Mouse (Mus musculus) adipocyte (in vitro differentiated cells): Measurements from ENCODE around the gene Trpc3.
"Not testable (repeated sequence)": the region's sequence is repeated elsewhere in the genome, so short reads cannot be mapped to it uniquely, and the experiment has no call there.

ENCODE experiments used
- DNase-seq: peaks from one replicate; pipeline ENCODE4 v3.0.0-alpha.2; 2016; ENCODE audit warnings: low spot score

Trpc3 gene

DNA sequence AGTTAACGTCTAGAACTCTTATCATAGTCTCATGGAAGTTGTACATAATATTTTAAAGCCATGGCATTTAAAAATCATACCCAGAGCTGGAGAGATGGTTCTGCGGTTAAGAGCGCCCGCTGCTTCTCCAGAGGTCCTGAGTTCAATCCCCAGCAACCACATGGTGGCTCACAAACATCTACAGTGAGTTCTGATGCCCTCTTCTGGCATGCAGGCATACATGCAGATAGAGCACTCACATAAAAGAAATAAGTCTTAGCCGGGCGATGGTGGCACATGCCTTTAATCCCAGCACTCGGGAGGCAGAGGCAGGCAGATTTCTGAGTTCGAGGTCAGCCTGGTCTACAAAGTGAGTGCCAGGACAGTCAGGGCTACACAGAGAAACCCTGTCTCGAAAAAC, 90.2 kb downstream of the Trpc3 start:
- not testable (repeated sequence) for DNase-seq

DNA sequence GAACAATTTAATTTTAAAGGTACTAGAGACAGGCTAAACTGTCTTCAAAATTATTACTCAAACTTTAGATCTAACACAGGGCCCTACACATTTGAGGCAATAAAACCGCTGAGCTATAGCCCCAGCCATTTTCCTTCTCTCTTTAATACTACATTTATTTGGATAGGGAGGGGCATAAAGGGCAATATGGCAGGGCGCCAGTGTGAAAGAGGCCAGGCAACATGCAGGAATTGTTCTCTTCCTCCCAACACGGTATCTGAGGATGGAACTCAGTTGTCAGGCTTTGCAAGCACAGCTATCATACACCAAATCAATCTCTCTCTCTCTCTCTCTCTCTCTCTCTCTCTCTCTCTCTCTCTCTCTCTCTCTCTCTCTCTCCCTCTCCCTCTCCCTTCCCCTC, 91.2 kb downstream of the Trpc3 start:
- DNase-seq, result no peak

DNA sequence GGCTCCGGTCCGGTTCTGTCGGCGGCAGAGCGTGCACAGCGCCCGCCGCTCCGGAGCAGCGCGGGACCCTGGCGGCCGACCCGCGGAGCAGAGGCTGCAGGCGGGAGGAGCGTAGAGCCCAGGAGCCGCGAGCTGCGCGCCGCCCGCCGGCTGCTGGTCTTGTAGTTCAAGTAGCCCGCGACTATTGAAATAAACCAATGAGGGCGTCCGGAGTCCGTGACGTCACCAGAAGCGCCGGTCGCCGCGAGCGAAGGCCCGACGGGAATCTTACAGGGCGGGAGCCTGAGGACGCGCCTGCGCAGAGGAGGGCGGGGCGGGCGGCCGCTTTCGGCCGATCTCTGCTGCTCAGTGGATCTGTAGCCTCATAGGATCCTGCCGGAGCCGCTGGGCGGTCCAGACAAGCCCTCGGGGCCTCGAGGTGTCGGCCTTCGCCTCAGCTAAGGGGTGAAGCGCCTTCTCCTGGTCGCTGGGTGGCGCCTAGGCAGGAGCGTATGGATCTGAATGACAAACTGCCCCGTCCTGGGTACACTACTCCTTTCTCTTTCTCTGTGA, 118.1 kb downstream of the Trpc3 start, which contains the start of gene Ccna2:
Ccna2 (minus strand) TSS at position 324 of the 552 bp plus-strand sequence.
- peak; percentile 98 for DNase-seq

DNA sequence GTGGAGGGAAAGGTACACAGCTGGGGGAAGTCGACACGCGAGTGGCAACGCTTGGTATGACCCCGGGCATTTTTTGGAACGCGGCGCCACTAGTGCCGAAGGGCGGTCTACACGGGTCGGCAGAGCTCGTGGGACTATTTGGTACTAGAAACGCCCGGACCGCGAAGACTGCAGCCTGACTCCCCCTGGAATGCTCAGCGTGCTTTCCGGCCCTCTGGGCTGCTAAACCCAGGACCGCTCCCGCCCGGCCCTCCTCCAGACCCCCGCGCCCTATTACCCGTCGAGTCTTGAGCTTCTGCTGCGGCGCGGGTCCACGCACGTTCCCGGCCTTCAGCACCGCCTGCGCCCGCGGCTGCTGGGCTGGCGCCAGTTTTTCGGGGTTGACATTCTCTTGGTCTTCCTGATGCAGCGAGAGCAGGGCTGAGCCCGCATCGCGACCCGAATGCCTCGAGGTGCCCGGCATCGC, 118.6 kb downstream of the Trpc3 start:
- no peak for DNase-seq
